Mouse (Mus musculus) embryonic facial prominence, embryonic 11.5 days (tissue): Measurements from ENCODE around the gene Hist1h2ah. TPM values are rescaled to one million over a fixed set of nuclear protein-coding genes. Genes with fewer than 3 reads are reported as not detected.

Experiments used
- ATAC-seq: fragments of 200-750 bp; cut with Nextera tagmentation; replicated peaks from 2 replicates; pipeline ENCODE4 v1.8.0; 2017; ENCODE audit warnings: low read depth; ENCODE audit not compliant: insufficient number of reproducible peaks, low FRiP score, low TSS enrichment
- DNase-seq: peaks from one replicate; pipeline ENCODE4 v3.0.0-alpha.2; 2015; ENCODE audit warnings: low spot score
- H3K27ac ChIP-seq: fragments of 300-500 bp; sonication (generic); replicated peaks from 2 replicates; pipeline ENCODE4 v1.5.1; 2014; ENCODE audit warnings: mild to moderate bottlenecking, low read depth, low read length, control low read depth
- H3K27me3 ChIP-seq: fragments of 300-500 bp; sonication (generic); 2 replicates; pipeline ENCODE4 v1.6.1; 2014; ENCODE audit warnings: mild to moderate bottlenecking, low read length, moderate library complexity, mixed read lengths; ENCODE audit not compliant: control insufficient read depth, insufficient read depth
- H3K36me3 ChIP-seq: fragments of 300-500 bp; sonication (generic); replicated peaks from 2 replicates; pipeline ENCODE4 v1.6.1; 2014; ENCODE audit warnings: low read depth, mild to moderate bottlenecking, low read length, moderate library complexity, mixed read lengths; ENCODE audit not compliant: control insufficient read depth, insufficient read depth
- H3K4me1 ChIP-seq: fragments of 300-500 bp; sonication (generic); 2 replicates; pipeline ENCODE4 v1.6.1; 2014; ENCODE audit warnings: low read length, mixed read lengths; ENCODE audit not compliant: control insufficient read depth, insufficient read depth
- H3K4me2 ChIP-seq: fragments of 300-500 bp; sonication (generic); 2 replicates; pipeline ENCODE4 v1.6.1; 2014; ENCODE audit warnings: low read depth, mild to moderate bottlenecking, control low read depth, low read length, moderate library complexity
- H3K4me3 ChIP-seq: fragments of 300-500 bp; sonication (generic); 2 replicates; pipeline ENCODE4 v1.5.1; 2014; ENCODE audit warnings: low read depth, low read length, control low read depth
- H3K9ac ChIP-seq: fragments of 300-500 bp; sonication (generic); replicated peaks from 2 replicates; pipeline ENCODE4 v1.6.1; 2014; ENCODE audit warnings: mild to moderate bottlenecking, control low read depth, low read length
- H3K9me3 ChIP-seq: fragments of 300-500 bp; sonication (generic); replicated peaks from 2 replicates; pipeline ENCODE4 v1.6.1; 2016; ENCODE audit warnings: mild to moderate bottlenecking, low read length, inconsistent platforms, mixed read lengths; ENCODE audit not compliant: control insufficient read depth
- WGBS: fragments of 180-500 bp; shearing (Covaris S2); extraction: QIAGEN DNeasy Blood & Tissue Kit; methylation state at CpG from one replicate; pipeline ENCODE4 v1.1.7; 2014; 5-methylcytosine and 5-hydroxymethylcytosine counted together
- polyA plus RNA-seq: library from polyadenylated mRNA; unstranded; fragments of >200 nt; fragmentation: Nextera tagmentation; extraction: Ambion mirVana; gene quantifications from 2 replicates; pipeline ENCODE4 v1.2.1, GENCODE M21; 2014

The Hist1h2ah gene
- polyA plus RNA-seq, 1 experiment from 2014 or later: 4.2 TPM

GRCm38 (mm10) chr13:22001823-22002222 lies 33.5 kb downstream of the Hist1h2ah start:
- H3K9ac ChIP-seq: no peak overlapping the region
- no peak overlapping the region for H3K4me3 ChIP-seq
- no peak for ATAC-seq

DNA sequence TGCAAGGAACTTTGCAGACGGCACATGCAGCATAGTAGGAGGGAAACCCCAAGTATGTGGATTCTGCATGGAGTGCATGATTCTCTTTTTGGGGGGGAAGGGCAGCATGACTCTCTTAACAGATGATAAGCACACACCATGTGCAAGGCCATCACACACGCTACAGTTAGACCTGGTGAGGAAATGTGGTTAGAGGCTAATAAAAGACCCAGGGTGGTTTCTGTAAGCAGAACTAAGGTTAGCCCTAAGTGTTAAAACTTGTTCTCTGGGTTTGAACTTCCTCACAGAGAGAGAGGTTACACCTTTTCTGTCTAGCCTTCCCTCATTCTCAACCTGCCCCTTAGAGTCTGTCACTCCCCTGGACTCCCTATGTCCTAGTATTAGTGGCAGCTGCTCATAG lies 34.0 kb downstream of the Hist1h2ah start:
- DNase-seq (no peak), ATAC-seq (no peak)
- 53% methylated on average over 2 of the region's 2 CpGs for WGBS
- Histone ChIP-seq H3K9ac (no peak overlapping the region), H3K36me3 (no peaks in the 10 kb centered on the region), H3K4me3 (no peak overlapping the region), H3K4me1 (no peaks in the 10 kb centered on the region), H3K27ac (no peak overlapping the region), H3K4me2 (no peak overlapping the region), H3K27me3 (peaks cover 70% of the 10 kb centered on the region), H3K9me3 (no peaks in the 10 kb centered on the region)

More at GRCm38 (mm10) chr13:22001823-22002222, 33.5 kb downstream of the Hist1h2ah start:
- Histone ChIP-seq H3K36me3 (no peaks in the 10 kb centered on the region), H3K9me3 (no peaks in the 10 kb centered on the region), H3K27ac (no peak overlapping the region), H3K4me1 (0 out of 2 replicates have a peak, but pooled peaks cover 2% of the 10 kb centered on the region), H3K4me2 (no peak overlapping the region), H3K27me3 (peaks cover 73% of the 10 kb centered on the region)
- WGBS: 28% methylated on average over 5 of the region's 5 CpGs
- DNase-seq: no peak

DNA sequence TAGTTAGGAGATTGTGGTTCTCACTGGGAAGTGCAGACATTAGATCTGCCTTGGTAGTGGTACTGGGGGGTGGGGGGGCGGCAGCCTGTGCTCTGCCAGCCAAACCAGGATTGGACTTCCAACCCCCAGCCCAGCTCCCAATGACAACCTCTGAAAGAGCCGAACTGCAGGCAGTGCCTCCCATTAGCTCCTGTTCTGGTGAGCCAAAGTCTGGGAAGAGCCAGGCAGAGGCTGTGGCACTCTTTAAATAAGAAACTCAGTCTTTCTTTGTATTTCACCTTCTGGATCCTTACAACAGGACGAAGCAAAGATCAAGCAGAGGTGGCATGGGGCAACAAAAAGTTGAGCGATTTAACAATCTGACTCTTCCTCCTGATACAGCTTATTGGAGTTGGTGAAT lies 36.2 kb downstream of the Hist1h2ah start:
- 33% methylated on average over 4 of the region's 4 CpGs for WGBS
- Histone ChIP-seq H3K4me2 (no peak overlapping the region), H3K9me3 (no peaks in the 10 kb centered on the region), H3K27me3 (peaks cover 57% of the 10 kb centered on the region), H3K4me3 (no peak overlapping the region), H3K36me3 (no peaks in the 10 kb centered on the region), H3K9ac (no peak overlapping the region), H3K4me1 (no peaks in the 10 kb centered on the region), H3K27ac (no peak overlapping the region)
- DNase-seq (no peak), ATAC-seq (no peak)

DNA sequence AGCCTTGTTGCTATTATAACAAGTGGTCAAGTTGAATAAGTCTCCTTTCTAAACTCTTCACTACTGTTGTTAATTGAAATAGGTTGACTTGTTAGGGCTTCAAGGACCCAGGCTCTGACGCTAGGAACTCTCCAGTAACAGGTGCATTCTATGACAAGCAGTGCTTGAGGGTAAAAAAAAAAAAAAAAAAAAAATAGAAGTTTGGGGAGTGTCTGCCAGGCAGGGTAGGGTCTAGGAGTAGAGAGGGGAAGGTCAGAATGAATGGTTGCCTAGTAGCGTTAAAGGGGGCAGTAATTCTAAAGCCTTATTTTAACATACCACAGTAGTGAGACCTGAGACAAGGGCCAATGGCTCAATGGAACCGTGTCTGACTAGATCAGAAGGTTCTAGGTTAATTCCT lies 37.0 kb downstream of the Hist1h2ah start:
- Histone ChIP-seq H3K9me3 (no peaks in the 10 kb centered on the region), H3K4me1 (no peaks in the 10 kb centered on the region), H3K36me3 (no peaks in the 10 kb centered on the region), H3K9ac (no peak overlapping the region), H3K27ac (no peak overlapping the region), H3K4me2 (no peak overlapping the region), H3K27me3 (peaks cover 51% of the 10 kb centered on the region), H3K4me3 (no peak overlapping the region)
- ATAC-seq: no peak
- DNase-seq: no peak
- WGBS: 21% methylated on average over 3 of the region's 3 CpGs

DNA sequence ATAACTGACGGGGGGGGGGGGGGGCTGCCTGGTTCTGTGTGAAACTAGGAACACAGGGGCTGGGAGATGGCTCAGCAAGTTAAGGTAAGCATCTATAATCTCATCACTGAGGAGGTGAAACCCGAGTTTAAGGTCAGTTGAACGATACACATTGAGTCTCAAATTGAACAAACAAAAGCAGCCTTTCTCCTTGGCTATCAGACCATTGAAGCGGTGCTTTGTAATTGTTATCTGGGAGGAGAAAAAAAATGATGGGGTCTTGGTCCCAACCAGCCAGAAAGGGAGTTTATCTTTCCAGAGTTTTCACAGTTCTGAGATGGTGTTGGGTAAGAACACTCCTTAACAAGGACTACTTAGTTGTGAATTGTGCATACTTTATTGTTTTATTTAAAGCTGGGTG lies 37.5 kb downstream of the Hist1h2ah start:
- H3K27me3 ChIP-seq: peaks cover 51% of the 10 kb centered on the region
- ATAC-seq (no peak), DNase-seq (no peak)
- no peaks in the 10 kb centered on the region for H3K4me1 ChIP-seq
- H3K27ac ChIP-seq: no peak overlapping the region
- 8% methylated on average over 4 of the region's 4 CpGs for WGBS
- H3K36me3 ChIP-seq: no peaks in the 10 kb centered on the region
- H3K4me2 ChIP-seq: no peak overlapping the region
- H3K4me3 ChIP-seq: no peak overlapping the region
- no peaks in the 10 kb centered on the region for H3K9me3 ChIP-seq
- H3K9ac ChIP-seq: no peak overlapping the region

GRCm38 (mm10) chr13:21997201-21997820 lies 38.1 kb downstream of the Hist1h2ah start:
- no peaks in the 10 kb centered on the region for H3K9me3 ChIP-seq
- H3K4me3 ChIP-seq: peak overlapping the region; percentile 21
- 1% methylated on average over 21 of the region's 21 CpGs for WGBS
- no peak overlapping the region for H3K27ac ChIP-seq
- H3K27me3 ChIP-seq: peaks cover 46% of the 10 kb centered on the region
- H3K4me2 ChIP-seq: peak overlapping the region; percentile 22; the same call in 1 of the 2 replicates
- no peak overlapping the region for H3K9ac ChIP-seq
- ATAC-seq: no peak
- DNase-seq: no peak
- no peaks in the 10 kb centered on the region for H3K4me1 ChIP-seq
- no peaks in the 10 kb centered on the region for H3K36me3 ChIP-seq

DNA sequence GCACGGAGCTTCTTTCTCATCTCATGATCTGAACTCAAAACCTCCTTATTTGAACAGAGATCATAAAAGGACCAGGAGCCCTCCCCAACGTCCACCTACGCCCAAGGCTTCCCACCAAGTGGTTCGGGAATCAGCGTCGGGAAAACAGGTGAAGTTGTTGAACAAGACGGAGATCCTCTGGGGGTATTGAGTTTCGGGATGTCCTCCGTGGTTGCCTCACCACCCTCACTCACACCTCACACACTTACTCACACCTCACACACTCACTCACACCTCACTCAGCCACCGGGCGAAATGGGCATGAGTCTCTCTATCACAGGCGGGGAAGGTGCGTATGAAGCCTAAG lies 38.6 kb downstream of the Hist1h2ah start:
- Histone ChIP-seq H3K4me1 (no peaks in the 10 kb centered on the region), H3K9me3 (no peaks in the 10 kb centered on the region), H3K4me3 (peak overlapping the region; percentile 21), H3K27ac (no peak overlapping the region), H3K4me2 (peak overlapping the region; percentile 22), H3K27me3 (peaks cover 41% of the 10 kb centered on the region), H3K36me3 (no peaks in the 10 kb centered on the region), H3K9ac (no peak overlapping the region)
- no peak for DNase-seq
- ATAC-seq: no peak
- under 1% methylated on average over 13 of the region's 13 CpGs for WGBS

GRCm38 (mm10) chr13:21996101-21996839 lies 39.1 kb downstream of the Hist1h2ah start:
- DNase-seq (peak; percentile 81), ATAC-seq (no peak)
- peaks cover 37% of the 10 kb centered on the region for H3K27me3 ChIP-seq
- H3K4me3 ChIP-seq: peak overlapping the region; percentile 21
- no peaks in the 10 kb centered on the region for H3K4me1 ChIP-seq
- no peak overlapping the region for H3K9ac ChIP-seq
- WGBS: 2% methylated on average over 12 of the region's 12 CpGs
- H3K36me3 ChIP-seq: no peaks in the 10 kb centered on the region
- H3K4me2 ChIP-seq: peak overlapping the region; percentile 22
- H3K27ac ChIP-seq: no peak overlapping the region
- no peaks in the 10 kb centered on the region for H3K9me3 ChIP-seq
